Mouse (Mus musculus) intestine, embryonic 14.5 days (tissue): ENCODE measurements around the gene Armc3. TPM values are rescaled to one million over a fixed set of nuclear protein-coding genes. Genes with fewer than 3 reads are reported as not detected.

Experiments used
- ATAC-seq: fragments of 200-750 bp; cut with Nextera tagmentation; replicated peaks from 2 replicates; pipeline ENCODE4 v1.8.0; 2017; ENCODE audit warnings: low read depth, moderate number of reproducible peaks, moderate TSS enrichment, moderate library complexity; ENCODE audit not compliant: low FRiP score, low TSS enrichment
- DNase-seq: peaks from one replicate; pipeline ENCODE4 v3.0.0-alpha.2; 2018; ENCODE audit warnings: low spot score
- H3K27ac ChIP-seq: fragments of 300-500 bp; sonication (generic); 2 replicates; pipeline ENCODE4 v1.5.1; 2014; ENCODE audit warnings: low read depth, mild to moderate bottlenecking, control low read depth
- H3K27me3 ChIP-seq: fragments of 300-500 bp; sonication (generic); replicated peaks from 2 replicates; pipeline ENCODE4 v1.6.1; 2014; ENCODE audit warnings: low read length, control low read depth; ENCODE audit not compliant: control insufficient read depth, insufficient read depth
- H3K36me3 ChIP-seq: fragments of 300-500 bp; sonication (generic); 2 replicates; pipeline ENCODE4 v1.6.1; 2014; ENCODE audit warnings: low read length, control low read depth; ENCODE audit not compliant: control insufficient read depth, insufficient read depth
- H3K4me1 ChIP-seq: fragments of 300-500 bp; sonication (generic); replicated peaks from 2 replicates; pipeline ENCODE4 v1.6.1; 2014; ENCODE audit warnings: low read length, control low read depth, mixed read lengths; ENCODE audit not compliant: control insufficient read depth, insufficient read depth
- H3K4me2 ChIP-seq: fragments of 300-500 bp; sonication (generic); 2 replicates; pipeline ENCODE4 v1.6.1; 2014; ENCODE audit warnings: low read length
- H3K4me3 ChIP-seq: fragments of 300-500 bp; sonication (generic); 2 replicates; pipeline ENCODE4 v1.5.1; 2014; ENCODE audit warnings: low read depth, low read length, control low read depth, mixed read lengths
- H3K9ac ChIP-seq: fragments of 300-500 bp; sonication (generic); 2 replicates; pipeline ENCODE4 v1.6.1; 2014; ENCODE audit warnings: mild to moderate bottlenecking, low read length
- H3K9me3 ChIP-seq: fragments of 300-500 bp; sonication (generic); 2 replicates; pipeline ENCODE4 v1.6.1; 2016; ENCODE audit warnings: low read length, control low read depth; ENCODE audit not compliant: control insufficient read depth
- WGBS: fragments of 180-500 bp; shearing (Covaris S2); extraction: QIAGEN DNeasy Blood & Tissue Kit; methylation state at CpG from one replicate; pipeline ENCODE4 v1.1.7; 2014; 5-methylcytosine and 5-hydroxymethylcytosine counted together
- polyA plus RNA-seq: library from polyadenylated mRNA; unstranded; fragments of >200 nt; fragmentation: Nextera tagmentation; extraction: Ambion mirVana; gene quantifications from 2 replicates; pipeline ENCODE4 v1.2.1, GENCODE M21; 2014

The Armc3 gene
- polyA plus RNA-seq = 0.05 and 0.19 TPM in 2 replicates

DNA sequence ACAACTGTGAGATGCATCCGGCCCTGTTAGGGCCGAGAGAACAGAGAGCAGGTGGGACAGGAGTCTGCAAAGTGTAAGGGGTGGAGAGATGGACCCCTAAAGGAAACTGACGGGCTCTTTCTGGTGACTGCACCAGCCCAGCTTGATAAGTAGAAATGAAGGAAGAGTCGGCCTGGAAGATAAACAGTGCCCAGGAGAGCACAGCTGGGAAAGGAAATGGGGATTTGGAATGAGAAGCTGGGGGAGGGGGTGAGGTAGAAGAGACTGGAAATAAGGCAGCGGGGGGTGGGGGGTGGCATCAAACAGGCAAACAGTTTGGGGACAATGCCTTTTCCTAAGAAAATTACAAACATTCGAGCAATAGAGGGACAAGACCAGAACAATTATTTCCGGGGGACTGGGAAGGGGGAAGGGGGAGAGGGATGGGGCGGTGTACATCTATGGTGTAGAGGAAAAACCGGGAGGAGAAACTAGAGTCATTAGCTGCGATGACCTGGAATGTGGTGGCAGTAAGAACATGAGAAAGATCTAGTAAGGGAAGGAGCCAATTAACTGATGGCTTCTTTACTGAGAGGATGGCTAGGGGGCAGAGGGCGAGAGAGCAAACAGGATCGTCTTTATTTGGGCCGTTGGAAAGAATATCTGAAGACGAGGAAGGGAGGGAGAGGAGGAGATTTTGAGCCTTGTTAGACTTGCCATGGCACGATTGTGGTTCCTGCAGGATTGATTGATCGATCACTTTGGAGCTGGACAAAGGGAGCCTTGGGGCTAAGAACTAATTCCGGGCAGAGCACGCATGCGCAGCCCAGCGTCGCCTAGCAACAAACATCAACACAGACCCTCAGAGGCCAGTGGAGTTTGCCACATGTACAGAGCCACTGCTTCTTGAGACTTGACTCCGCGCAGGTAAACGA is at the start of gene Armc3:
Armc3 (plus strand) TSS at position 851 of the 914 bp plus-strand sequence.
- H3K27ac ChIP-seq = peak within 1 kb of the TSS; percentile 22; the same call in 1 of the 2 replicates
- WGBS = 15% methylated on average over 24 of the region's 24 CpGs
- DNase-seq = peak; percentile 91
- H3K4me1 ChIP-seq = 0 out of 2 replicates have a peak, but pooled peaks cover 4% of the 10 kb centered on the region
- H3K4me2 ChIP-seq = peak within 1 kb of the TSS; percentile 54
- H3K9me3 ChIP-seq = no peaks in the 10 kb centered on the region
- no peaks in the 10 kb centered on the region for H3K36me3 ChIP-seq
- ATAC-seq = peak; percentile 91
- no peaks in the 10 kb centered on the region for H3K27me3 ChIP-seq
- H3K9ac ChIP-seq = peak within 1 kb of the TSS; percentile 58
- H3K4me3 ChIP-seq = peak within 1 kb of the TSS; percentile 42

DNA sequence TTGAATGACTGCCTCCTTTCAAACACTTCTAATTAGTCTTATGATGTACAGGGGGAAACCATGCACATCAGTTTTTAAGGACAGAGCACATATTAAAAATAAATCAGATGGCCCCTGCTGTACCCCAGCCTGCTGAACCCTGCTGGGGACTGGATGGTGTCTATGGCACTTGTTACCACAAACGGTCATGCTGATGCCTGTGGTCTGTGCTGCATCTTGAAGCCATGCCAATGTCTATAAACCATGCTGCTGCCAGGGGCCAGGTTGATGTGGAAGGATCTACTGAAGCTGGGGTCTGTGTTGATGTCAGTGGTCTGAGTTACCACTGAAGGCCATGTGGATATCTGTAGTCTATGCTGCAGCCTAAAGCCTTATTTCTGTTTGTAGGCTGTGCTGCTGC is 46.4 kb upstream of the Armc3 start:
- ATAC-seq = no peak
- DNase-seq = no peak
- no peak overlapping the region for H3K9ac ChIP-seq

DNA sequence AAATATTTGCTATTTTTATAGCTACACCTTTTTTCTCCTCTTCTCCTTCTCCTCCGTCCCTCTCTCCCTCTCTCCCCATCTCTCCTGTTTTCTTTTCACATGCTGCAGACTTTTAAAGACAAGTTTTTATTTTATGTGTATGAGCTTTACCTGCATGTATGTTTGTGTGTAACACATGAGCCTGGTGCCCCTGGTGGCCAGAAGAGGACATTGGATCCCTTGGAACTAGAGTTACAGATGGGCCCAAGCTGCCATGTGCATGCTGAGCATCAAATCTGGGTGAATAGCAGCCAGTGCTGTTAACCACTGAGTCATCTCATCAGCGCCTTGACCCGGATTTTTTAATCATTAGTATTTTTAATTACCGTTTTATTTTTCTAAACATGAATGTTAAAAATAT is 42.9 kb upstream of the Armc3 start:
- no peak for ATAC-seq
- DNase-seq = no peak
- H3K27me3 ChIP-seq = no peaks in the 10 kb centered on the region
- no peak overlapping the region for H3K27ac ChIP-seq
- WGBS = 76% methylated on average over 4 of the region's 4 CpGs
- no peaks in the 10 kb centered on the region for H3K36me3 ChIP-seq
- no peaks in the 10 kb centered on the region for H3K9me3 ChIP-seq
- H3K4me2 ChIP-seq = no peak overlapping the region
- H3K9ac ChIP-seq = no peak overlapping the region
- H3K4me1 ChIP-seq = no peaks in the 10 kb centered on the region; the same call in 1 of the 2 replicates
- no peak overlapping the region for H3K4me3 ChIP-seq

More for the DNA sequence above, 46.4 kb upstream of the Armc3 start:
- Histone ChIP-seq H3K4me3 (no peak overlapping the region), H3K4me1 (no peaks in the 10 kb centered on the region), H3K4me2 (no peak overlapping the region), H3K27ac (no peak overlapping the region), H3K36me3 (no peaks in the 10 kb centered on the region), H3K27me3 (no peaks in the 10 kb centered on the region), H3K9me3 (no peaks in the 10 kb centered on the region)
- WGBS = 58% methylated on average over 1 of the region's 1 CpGs

DNA sequence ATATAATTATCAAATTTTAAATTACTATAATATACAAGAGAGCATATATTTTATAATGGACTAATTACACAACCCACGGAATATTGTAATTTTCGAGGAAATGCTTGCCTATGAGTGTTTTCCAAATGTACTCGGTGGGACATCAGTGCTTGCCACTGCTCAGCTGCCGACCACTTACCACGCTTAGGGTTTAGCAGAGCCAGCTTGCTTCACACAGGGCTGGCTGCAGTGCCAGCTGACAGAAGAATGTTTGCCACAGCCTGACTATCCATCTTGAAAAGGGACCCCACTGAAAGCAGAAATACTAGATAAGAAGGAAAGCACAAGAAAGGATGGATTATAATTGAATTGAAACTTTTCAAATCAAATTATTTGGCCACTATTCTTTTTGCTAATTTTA is 39.6 kb upstream of the Armc3 start:
- WGBS = 72% methylated on average over 5 of the region's 5 CpGs
- ATAC-seq (no peak), DNase-seq (no peak)
- Histone ChIP-seq H3K4me1 (no peaks in the 10 kb centered on the region; the same call in 1 of the 2 replicates), H3K4me3 (no peak overlapping the region), H3K4me2 (no peak overlapping the region), H3K36me3 (no peaks in the 10 kb centered on the region), H3K9ac (no peak overlapping the region), H3K27me3 (no peaks in the 10 kb centered on the region), H3K27ac (no peak overlapping the region), H3K9me3 (no peaks in the 10 kb centered on the region)

DNA sequence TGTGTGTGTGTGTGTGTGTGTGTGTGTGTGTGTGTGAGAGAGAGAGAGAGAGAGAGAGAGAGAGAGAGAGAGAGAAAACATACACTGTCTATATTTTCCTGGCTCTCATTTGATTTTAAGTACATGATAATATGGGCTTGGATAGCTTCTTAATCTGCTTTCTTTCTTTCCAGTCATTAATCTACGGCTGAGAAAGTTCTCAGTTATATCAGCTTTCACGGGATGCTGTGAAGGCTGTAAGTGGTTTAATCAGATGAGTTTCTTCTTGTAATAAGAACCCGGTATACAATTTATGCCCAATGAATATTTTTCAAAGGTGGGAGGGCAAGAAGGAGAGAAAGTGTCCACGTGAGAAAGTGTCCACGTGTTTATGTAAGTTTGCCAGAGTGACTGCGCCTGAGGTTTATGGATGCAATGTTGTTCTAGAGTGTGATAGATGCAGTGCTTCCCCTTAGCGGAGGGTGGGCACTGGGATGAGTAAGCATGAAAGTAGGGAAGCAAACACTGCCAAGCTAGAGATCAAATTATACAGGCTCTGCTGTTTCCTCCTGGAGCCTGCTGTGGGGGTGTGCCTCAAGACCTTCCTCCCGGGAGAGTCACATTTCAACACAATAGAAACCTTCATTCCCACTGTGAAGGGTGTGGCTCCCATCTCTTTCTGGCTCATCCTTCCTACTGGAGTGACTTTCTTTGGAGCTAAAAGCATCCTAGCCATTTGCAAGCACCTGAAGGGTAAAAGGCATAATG is 38.6 kb upstream of the Armc3 start:
- Histone ChIP-seq H3K9ac (no peak overlapping the region), H3K4me2 (no peak overlapping the region), H3K4me3 (no peak overlapping the region), H3K36me3 (no peaks in the 10 kb centered on the region), H3K27me3 (no peaks in the 10 kb centered on the region), H3K4me1 (no peaks in the 10 kb centered on the region; the same call in 1 of the 2 replicates), H3K9me3 (no peaks in the 10 kb centered on the region), H3K27ac (no peak overlapping the region)
- ATAC-seq = no peak
- WGBS = 15% methylated on average over 8 of the region's 8 CpGs
- DNase-seq = no peak

DNA sequence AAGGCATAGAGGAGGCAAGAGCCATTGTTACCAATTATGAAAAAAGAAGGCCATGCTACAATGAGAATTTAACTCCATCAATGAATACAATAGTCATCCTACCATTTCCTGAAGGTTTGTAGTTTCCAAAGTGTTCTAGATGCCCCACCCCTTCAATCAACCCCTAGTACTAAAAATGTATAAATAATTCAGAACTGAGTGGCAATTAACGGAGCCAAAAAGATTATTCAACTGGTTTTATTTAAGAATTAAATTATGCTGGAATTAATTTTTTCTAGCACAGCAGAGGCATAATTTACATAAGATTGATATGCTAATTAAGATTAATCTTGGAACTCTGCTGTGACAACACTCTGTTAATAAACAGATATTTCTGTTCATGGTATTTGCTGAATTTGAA is 34.9 kb upstream of the Armc3 start:
- Histone ChIP-seq H3K4me3 (no peak overlapping the region), H3K9me3 (no peaks in the 10 kb centered on the region), H3K4me1 (no peaks in the 10 kb centered on the region; the same call in 1 of the 2 replicates), H3K27ac (no peak overlapping the region), H3K36me3 (no peaks in the 10 kb centered on the region), H3K9ac (no peak overlapping the region), H3K4me2 (no peak overlapping the region), H3K27me3 (no peaks in the 10 kb centered on the region)
- ATAC-seq (no peak), DNase-seq (no peak)
- 98% methylated on average over 1 of the region's 1 CpGs for WGBS

DNA sequence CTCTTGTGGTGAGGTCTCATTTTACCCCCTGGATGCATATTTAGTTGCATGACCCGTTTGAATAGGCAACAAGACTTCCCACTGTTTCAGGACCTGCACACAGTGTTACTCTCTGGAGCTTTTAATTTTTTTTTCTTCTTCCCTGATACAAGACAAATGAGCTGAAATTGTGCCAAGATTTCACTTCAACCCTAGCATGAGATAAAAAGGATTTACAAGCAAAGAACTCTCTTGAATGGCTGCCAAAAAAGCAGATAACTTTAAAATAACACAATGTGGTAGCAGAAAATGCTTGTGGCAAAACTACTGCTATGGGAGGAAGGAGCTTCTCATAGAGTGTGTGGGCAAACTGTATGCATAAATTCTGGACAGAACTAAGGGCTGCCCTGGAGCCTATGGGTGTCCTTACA is 22.3 kb upstream of the Armc3 start:
- H3K36me3 ChIP-seq = no peaks in the 10 kb centered on the region
- H3K9me3 ChIP-seq = no peaks in the 10 kb centered on the region
- no peaks in the 10 kb centered on the region for H3K27me3 ChIP-seq
- no peak for DNase-seq
- H3K4me3 ChIP-seq = no peak overlapping the region
- WGBS = 27% methylated on average over 1 of the region's 1 CpGs
- H3K4me1 ChIP-seq = no peaks in the 10 kb centered on the region; the same call in none of the 2 replicates
- no peak overlapping the region for H3K9ac ChIP-seq
- no peak for ATAC-seq
- no peak overlapping the region for H3K27ac ChIP-seq
- no peak overlapping the region for H3K4me2 ChIP-seq

DNA sequence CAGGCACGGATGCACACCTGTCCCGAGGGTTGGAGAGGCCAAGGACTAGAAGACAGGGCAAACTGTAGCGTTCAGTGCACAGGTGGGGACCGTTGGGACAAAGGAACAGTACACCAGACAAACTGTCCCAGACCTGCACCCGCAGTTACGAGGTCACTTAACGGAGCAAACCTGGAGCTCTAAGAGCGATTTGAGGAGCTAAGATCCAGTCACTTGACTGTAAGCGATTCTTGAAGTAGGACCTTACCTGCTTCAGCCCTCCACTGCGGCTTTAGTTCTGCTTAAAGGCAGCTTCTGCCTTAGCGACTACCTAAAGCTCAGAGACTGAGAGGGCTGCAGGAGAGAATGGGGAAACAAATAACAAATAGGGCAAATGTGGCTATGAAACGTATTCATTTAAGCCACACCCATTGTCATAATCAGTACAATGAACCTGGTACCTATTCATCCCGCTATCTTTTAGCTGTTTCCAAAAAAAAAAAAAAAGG is 308 bp downstream of the Armc3 start:
- peak overlapping the region; percentile 58; the same call in 1 of the 2 replicates for H3K9ac ChIP-seq
- ATAC-seq (no peak), DNase-seq (no peak)
- no peaks in the 10 kb centered on the region for H3K27me3 ChIP-seq
- no peaks in the 10 kb centered on the region for H3K36me3 ChIP-seq
- no peaks in the 10 kb centered on the region for H3K9me3 ChIP-seq
- H3K4me2 ChIP-seq = peak overlapping the region; percentile 54
- H3K27ac ChIP-seq = no peak overlapping the region
- H3K4me3 ChIP-seq = peak overlapping the region; percentile 42
- WGBS = 35% methylated on average over 13 of the region's 13 CpGs
- H3K4me1 ChIP-seq = 0 out of 2 replicates have a peak, but pooled peaks cover 4% of the 10 kb centered on the region
